Mouse (Mus musculus) spleen, embryonic (tissue): ENCODE measurements around the gene Gm28551.

Experiments used
- CTCF ChIA-PET: fragments of 350-600 bp; sonication (Branson Sonifier 250); formaldehyde crosslinking; loops from one replicate; lab custom pipeline; 2022; lab: Charles Lee

The Gm28551 gene

GRCm38 (mm10) chr1:53291197-53291596, 61.3 kb downstream of the Gm28551 start:
- CTCF ChIA-PET: no interaction called here
